Mouse (Mus musculus) spleen, postnatal 4 days (tissue): ENCODE data around the gene Gm3685.
"Not testable (repeated sequence)": the region's sequence is repeated elsewhere in the genome, so short reads cannot be mapped to it uniquely, and the experiment has no call there.

ENCODE experiments used
- DNase-seq, 2 experiments: peaks; one replicate each; pipeline ENCODE4 v3.0.0; 2022; ENCODE audit warnings: low spot score in 2 of 2

Gene Gm3685

GRCm38 (mm10) chr14:7044870-7045269, at the start of gene Gm3685:
Gm3685 (minus strand) TSS chr14:7044970.
- DNase-seq = not testable (repeated sequence)

- DNase-seq = peak in 1 of 2 experiments; percentile 51
Measured at GRCm38 (mm10) chr14:7026781-7027749, 17.7 kb downstream of the Gm3685 start, which contains the start of gene Gm10406. Gm10406 (minus strand) TSS chr14:7027449.

GRCm38 (mm10) chr14:7026274-7026673, 18.5 kb downstream of the Gm3685 start:
- DNase-seq = not testable (repeated sequence)
